Mouse (Mus musculus) ZHBTc4 (cell line): ENCODE results near the gene St3gal4.
A peak's percentile ranks its signal among the peaks of the same experiment; 100 is the strongest.

Experiments
- DNase-seq: peaks from one replicate; pipeline ENCODE4 v3.0.0-alpha.2; 2011; ENCODE audit warnings: low read depth, low spot score

Gene St3gal4

GRCm38 (mm10) chr9:35105884-35106880 is 12.9 kb downstream of the St3gal4 start:
- DNase-seq: no peak

GRCm38 (mm10) chr9:35105438-35105837 is 13.6 kb downstream of the St3gal4 start:
- DNase-seq: no peak

DNA sequence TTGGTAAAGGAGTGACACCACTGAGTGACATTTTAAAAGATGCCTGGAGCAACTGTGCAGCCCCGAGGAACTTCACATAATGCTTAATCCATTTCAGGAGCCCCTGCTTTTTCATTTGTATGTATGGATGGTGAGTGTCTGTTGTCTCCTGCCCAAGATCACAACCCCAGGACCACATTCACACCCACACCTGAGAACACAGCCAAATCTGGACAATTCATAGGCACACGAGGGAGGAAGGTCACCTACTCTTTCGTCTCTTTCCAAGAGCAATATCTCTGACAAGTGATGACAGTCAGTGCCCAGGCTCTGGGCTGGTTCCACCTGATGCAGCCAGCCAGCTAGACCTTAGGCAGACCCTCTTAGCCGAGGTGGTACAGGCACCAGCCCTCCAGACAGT is 14.4 kb downstream of the St3gal4 start:
- DNase-seq: no peak

DNA sequence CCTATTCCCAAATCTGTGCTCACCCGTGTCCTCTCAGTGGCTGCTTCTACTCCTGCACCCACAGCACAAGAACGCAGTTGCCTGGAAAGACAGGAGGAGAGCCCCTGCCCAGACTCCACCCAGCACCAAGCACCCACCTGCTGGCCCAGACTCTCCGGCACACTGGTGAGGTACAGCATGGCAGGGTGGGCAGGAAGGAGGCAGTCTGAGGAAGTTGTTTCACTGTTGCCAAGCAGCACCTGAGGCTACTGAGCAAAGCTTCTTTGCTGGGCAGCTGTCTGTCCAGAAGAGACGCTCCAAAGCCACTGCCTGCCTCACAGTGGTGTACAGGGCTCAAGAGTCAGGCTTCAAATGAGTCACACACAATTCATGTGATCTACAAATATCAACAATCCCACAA is 20.3 kb downstream of the St3gal4 start:
- DNase-seq: no peak

DNA sequence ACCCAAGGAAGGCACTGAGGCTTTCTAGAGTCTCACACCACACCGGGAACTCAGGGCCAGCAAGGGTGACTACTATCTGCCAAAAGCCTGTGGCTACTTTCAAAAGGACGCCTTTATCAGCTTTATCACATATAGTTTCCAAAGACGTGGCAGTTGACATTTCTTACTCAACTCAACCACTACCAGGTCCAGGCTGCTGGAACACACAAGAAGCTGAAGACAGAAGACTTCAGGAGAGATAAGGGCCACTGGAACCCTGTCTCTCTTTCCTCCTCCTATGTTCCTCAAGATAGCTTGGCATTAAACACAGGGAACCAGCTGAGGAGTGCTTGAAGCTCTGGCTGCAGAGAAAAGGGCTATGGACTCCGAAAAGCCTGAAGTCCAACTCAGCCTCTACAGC is 21.2 kb downstream of the St3gal4 start:
- DNase-seq: no peak

- DNase-seq: no peak
Observed at GRCm38 (mm10) chr9:35095726-35096125, 23.3 kb downstream of the St3gal4 start.

- DNase-seq: no peak
Observed at GRCm38 (mm10) chr9:35093350-35093749, 25.7 kb downstream of the St3gal4 start.

DNA sequence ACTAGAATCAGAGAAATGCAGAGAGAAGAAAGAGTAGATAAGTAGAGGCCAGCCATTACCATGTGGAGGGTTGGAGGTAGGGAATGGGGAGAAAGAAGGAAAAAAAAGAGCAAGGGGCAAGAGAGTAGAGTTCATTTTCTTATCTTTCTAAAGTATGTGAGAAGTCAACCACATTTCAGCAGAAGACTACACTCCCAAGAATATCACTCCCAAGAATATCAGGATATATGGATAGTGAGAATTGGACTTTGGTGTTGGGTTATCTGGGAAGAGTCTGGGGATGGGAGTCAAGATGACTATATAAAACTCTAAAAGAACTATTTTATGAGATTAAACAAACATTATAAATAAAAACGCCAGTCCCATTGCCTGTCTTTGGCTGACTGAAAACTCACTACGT is 26.2 kb downstream of the St3gal4 start:
- DNase-seq: no peak

DNA sequence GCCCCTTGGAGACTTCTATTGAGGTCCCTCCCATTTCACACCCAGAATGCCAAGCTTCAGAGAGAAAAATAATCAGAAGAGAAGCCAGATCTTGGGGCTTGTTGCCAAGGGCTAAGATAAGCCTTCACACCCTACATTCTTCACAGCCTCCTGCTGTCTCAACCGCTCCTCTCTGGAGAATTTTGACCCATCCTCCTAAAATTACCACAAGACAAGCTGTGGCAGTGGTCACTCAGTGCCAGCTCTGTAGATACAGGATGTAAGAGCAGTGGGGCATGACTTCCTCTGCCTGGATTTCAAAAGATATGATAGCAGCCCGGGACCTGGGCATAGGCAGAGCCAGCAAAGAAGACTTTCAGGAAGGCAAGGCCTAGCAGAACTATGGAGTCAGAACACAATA is 57.6 kb downstream of the St3gal4 start:
- DNase-seq: peak; percentile 25

- no peak for DNase-seq
Observed at GRCm38 (mm10) chr9:35059881-35060280, 59.2 kb downstream of the St3gal4 start.

GRCm38 (mm10) chr9:35058596-35059354 is 60.3 kb downstream of the St3gal4 start:
- no peak for DNase-seq

DNA sequence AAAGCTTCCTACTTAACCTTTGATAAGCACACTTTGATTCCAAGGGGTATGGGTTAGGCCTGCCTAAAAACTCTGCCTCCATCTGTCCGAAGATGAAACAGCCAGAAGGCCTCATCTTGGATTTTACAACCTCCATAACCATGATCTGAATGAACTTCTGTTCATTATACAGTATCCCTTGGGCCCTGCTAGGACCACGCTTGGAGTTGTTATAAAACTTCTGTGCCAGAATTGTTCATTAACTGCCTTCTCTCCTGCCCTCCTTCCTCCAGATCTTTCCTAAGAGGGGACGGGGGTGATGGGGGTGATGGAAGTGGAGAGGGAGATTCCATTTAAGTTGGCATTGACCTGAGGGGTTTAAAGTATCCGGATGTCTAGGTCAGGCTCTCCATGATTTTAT is 60.9 kb downstream of the St3gal4 start:
- DNase-seq: no peak

GRCm38 (mm10) chr9:35057631-35058030 is 61.4 kb downstream of the St3gal4 start:
- no peak for DNase-seq

DNA sequence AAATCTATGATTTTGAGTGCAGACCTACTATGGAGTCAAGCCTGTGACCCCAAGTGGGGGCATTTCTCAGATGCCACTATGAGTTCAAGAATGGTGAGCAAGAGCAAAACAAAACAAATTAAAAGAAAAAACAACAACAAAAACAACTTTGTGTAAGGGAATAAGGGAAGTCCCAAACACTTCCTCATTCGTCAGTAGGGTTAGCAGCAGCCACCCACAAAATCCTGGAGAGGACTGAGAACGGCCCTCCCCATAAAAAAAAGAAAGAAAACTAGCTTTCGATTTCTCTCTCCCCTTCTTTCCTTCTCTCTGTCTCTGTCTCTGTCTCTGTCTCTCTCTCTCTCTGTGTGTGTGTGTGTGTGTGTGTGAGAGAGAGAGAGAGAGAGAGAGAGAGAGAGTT is 62.5 kb downstream of the St3gal4 start:
- no peak for DNase-seq

- DNase-seq: no peak
Observed at GRCm38 (mm10) chr9:35055528-35056330, 63.3 kb downstream of the St3gal4 start.

GRCm38 (mm10) chr9:35053669-35054068 is 65.4 kb downstream of the St3gal4 start:
- no peak for DNase-seq

DNA sequence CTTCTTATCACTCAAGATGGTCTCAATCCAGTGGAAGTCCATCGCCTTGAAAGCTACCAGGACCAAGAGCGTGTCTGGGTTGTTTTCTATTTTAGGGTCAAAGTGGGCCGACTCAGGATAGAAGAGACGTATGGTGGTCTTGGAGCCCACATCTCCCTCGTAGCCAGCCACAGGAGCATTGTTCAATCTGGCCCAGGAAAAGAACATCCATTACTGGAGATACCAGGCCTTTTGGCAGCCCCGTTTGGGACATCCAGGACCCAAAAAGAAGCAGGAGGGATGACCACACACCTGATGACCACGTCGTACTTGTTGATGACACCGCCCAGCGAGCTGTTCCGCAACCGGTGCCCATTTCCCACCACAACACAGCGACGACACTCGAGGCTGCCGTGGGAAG is 66.0 kb downstream of the St3gal4 start:
- DNase-seq: no peak

- no peak for DNase-seq
Observed at GRCm38 (mm10) chr9:35052671-35053070, 66.4 kb downstream of the St3gal4 start.

DNA sequence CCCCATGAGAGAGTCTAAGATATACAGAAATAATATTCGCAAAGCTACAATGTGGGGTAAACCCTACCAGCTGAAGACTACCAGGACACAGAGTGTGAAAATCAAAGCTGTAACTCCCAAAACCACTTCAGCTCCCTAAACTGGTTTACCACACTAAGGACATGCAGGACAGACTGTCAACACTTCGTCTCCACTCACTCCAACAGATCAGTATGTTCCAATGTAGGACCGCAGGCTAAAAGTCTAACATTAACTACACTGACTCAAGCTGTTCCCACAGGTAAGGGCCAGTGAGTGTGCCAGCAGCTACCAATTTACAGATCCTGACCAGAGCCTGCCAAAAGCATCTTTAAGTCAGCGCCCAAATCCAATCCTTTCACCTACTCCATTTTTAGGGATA is 67.4 kb downstream of the St3gal4 start:
- DNase-seq: no peak

DNA sequence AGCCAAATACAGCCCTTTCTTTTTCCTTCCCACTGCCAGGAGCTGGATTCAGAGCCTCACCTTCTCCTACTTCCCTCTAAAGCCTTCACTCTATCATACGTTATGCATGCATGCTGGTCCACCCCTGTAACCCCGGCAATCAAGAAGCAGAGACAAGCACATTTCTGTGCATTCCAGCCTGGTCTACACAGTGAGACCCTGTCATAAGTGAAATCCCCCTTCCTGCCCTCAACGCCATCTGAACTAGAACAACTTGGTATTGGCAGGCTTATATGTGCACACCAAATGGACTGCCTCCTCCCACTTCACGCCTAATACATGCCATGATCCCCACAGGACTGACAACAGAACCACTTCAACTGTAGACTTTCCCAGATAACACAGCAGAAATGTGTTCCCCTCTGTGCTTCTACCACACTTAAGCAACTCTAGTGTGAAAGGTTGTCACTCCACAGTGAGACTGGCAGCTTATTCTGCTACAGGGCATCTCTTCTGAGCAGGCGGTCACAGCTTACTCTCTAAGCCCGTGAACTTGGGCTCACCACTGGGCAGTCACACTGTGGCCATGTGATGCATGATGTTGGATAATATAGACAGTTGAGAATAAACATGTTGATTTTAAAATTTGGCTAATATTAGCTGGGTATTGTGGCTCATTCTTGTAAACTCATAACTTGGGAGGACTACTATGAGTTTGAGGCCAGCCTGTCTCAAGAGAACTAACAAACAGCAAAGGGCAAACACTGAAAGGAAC is 68.2 kb downstream of the St3gal4 start:
- no peak for DNase-seq

- DNase-seq: no peak
Observed at GRCm38 (mm10) chr9:35049891-35050527, 69.1 kb downstream of the St3gal4 start.
